Mouse (Mus musculus): ENCODE measurements around the gene Trim9.

GRCm38 (mm10) chr12:70284979-70285378 is 62.4 kb downstream of the Trim9 start:
- TF ChIP-seq EP300 (optimal IDR thresholded peaks at IDR 0.05) (no peak), CTCF (IDR thresholded peaks at IDR 0.05; ENCODE audit: low read depth) (no peak)

All from stomach, postnatal 0 days (tissue).